Mouse (Mus musculus) liver, postnatal 0 days (tissue): ENCODE data around the gene Crtc1.

Experiments
- CTCF ChIP-seq: sonication (generic); IDR thresholded peaks from 2 replicates; pipeline ENCODE4 v1.5.1; 2016; ENCODE audit warnings: antibody characterized with exemption, low read depth
- EP300 ChIP-seq: IDR thresholded peaks from 2 replicates; pipeline ENCODE4 v1.6.1; 2016; ENCODE audit warnings: antibody characterized with exemption, low read depth, mild to moderate bottlenecking

DNA sequence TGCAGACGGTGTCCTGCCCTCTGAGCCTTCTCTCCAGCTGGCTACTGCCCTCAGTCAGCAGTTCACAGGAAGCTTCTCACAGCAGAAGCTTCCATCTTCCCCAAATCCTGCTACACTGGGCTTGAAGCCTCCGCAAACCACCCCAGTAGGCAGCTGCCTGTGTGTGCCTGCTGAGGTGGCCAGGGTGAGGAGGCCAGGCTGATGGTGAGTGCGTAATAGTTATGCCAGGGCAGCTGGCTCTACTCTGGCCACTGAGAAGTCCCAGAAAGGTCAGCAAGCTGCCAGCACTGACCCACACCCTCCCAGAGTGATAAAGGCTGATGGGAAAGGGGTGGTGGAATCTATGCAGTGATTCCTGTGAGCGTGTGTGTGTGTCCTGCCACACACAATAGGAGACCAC is 26.9 kb upstream of the Crtc1 start:
- TF ChIP-seq CTCF (no peak), EP300 (no peak)
